Mouse (Mus musculus) frontal cortex, postnatal 25 days (tissue): ENCODE results near the gene BB287469.
"Not testable (repeated sequence)": the region's sequence is repeated elsewhere in the genome, so short reads cannot be mapped to it uniquely, and the experiment has no call there.

Experiments
- DNase-seq, 2 experiments: peaks; one replicate each; pipeline ENCODE4 v3.0.0; 2022; ENCODE audit warnings: low spot score in 2 of 2

Gene BB287469

DNA sequence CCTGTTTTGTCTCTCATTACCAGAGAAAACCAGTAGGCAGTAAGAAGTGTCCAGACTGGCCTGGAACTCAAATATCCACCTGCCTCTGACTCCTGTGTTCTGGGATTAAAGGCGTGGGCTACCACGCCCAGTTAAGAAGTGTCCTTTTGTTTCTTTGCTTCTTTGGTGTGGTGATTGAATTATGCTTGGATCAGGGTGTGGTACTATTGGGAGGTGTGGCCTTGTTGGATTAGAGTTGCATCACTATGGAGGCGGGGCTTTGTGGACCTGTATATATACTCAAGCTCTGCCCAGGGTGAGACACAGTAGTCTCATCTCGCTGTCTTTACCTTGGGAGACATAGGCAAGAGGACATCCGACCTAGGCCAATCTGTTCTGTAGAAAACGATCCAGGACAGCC, at the start of gene BB287469:
Gene BB287469, plus strand, starts transcription at position 301 of the 400 bp plus-strand sequence.
- not testable (repeated sequence) for DNase-seq

DNA sequence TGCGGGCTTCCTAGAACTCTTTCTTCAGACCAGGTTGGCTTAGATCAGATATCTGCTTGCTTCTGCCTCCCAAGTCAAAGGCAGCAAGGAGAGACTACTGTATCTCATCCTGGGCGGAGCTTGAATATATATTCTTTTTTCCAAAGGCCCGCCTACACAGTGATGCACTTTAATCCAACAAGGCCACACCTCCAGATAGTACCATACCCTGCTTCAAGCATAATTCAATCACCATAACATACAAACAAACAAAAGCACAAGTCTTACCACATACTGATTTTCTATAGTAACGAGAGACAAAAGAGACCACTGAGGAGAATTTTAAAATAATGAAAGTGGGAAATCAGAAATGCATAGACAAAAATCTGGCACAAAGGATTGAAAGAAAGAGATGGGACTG, 40.7 kb upstream of the BB287469 start, which contains the start of gene Gm21319:
Gene Gm21319, minus strand, starts transcription at position 101 of the 400 bp plus-strand sequence.
- DNase-seq, result not testable (repeated sequence)

DNA sequence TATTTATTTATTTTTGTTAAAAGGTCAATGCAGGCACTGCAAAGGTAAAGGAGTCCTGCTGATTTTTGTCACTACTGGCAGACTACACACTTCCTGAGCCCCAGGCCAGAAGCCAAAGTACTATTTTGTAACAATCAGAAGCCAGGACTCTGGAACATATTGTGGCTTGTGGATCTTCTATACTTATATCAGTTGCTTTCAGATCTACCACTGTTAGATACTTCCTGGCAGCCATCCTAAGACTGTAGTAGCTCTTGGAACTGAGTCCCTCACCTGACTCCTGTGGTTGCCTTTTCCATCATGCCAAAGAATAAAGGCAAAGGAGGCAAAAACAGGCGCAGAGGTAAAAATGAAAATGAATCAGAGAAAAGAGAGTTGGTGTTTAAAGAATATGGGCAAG, 21.2 kb upstream of the BB287469 start, which contains the start of gene Gm21936:
Gene Gm21936, plus strand, starts transcription at position 301 of the 400 bp plus-strand sequence.
- not testable (repeated sequence) for DNase-seq

DNA sequence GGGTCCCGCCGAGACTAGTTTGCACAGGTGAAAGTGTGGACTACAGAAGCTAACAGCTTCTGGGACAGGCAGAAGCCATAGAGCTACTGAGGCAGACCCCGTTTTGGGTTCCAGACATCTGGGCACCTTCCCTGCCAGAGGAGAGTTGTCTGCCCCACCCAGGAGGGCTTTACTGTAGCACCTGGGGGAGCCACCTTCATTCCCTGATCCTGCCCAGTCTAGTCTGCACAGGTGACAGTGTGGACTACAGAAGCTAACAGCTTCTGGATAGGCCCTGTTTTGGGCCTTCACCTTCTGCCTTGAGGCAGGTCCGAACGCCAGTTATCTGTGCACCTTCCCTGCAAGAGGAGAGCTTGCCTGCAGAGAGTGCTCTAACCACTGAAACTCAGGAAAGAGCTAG, 18.4 kb upstream of the BB287469 start:
- DNase-seq, result not testable (repeated sequence)

DNA sequence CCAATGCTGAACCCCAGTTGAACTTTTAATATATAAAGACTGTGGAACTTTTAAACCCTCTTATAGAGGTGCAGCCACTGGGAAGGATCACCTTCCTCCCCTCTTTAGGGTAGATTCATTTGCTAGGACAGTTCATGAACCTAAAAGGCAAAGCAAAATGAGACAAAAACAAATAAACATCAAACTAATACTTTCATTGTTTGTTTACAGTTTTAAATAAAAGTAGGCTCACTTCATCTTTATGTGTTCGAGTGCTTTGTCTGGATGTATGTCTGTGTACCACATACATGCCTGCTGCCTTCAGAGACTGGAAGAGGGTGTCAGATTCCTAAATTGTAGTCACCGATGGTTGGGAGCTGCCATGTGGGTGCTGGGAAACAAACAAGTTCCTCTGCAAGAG, 25.9 kb downstream of the BB287469 start, which contains the start of gene Gm2001:
Gene Gm2001, minus strand, starts transcription at position 101 of the 400 bp plus-strand sequence.
- not testable (repeated sequence) for DNase-seq

DNA sequence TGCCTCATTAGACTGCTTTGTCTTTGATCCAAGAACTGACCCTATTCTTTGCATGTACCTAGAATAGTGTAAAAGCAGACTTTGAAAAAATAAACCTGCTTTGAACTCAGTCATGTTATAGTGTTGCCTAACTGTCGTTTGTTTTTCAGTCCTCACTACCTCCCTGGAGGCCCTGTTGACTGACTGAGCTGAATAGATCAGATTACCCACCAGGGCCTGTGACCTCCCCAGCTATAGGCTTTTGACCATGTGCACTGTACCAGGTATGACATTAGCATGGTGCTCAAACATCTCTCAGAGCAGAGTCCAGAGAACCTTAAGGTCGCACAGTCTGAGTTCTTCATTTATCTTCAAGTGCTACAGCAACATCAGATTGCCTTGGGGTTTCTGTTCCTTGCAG, 34.3 kb downstream of the BB287469 start:
- DNase-seq, result not testable (repeated sequence)

DNA sequence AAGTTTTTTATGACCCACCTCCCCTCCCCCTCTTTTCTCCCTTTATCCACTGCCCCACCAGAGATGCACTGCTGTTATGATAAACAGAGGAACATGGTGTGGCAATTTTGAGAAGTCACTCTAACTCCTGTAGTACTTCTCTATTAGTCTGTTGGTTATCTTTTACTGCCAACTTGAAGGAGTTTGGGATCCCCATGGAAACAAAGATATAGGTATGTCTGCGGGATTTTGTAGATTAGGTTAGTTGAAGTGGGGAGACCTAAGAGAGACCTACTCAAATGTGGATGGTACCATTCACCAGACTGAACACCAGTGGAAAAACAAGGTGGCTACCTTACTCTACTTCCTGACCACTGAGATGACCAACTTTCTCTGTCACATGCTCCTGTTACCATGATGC, 39.7 kb downstream of the BB287469 start:
- DNase-seq, result not testable (repeated sequence)

DNA sequence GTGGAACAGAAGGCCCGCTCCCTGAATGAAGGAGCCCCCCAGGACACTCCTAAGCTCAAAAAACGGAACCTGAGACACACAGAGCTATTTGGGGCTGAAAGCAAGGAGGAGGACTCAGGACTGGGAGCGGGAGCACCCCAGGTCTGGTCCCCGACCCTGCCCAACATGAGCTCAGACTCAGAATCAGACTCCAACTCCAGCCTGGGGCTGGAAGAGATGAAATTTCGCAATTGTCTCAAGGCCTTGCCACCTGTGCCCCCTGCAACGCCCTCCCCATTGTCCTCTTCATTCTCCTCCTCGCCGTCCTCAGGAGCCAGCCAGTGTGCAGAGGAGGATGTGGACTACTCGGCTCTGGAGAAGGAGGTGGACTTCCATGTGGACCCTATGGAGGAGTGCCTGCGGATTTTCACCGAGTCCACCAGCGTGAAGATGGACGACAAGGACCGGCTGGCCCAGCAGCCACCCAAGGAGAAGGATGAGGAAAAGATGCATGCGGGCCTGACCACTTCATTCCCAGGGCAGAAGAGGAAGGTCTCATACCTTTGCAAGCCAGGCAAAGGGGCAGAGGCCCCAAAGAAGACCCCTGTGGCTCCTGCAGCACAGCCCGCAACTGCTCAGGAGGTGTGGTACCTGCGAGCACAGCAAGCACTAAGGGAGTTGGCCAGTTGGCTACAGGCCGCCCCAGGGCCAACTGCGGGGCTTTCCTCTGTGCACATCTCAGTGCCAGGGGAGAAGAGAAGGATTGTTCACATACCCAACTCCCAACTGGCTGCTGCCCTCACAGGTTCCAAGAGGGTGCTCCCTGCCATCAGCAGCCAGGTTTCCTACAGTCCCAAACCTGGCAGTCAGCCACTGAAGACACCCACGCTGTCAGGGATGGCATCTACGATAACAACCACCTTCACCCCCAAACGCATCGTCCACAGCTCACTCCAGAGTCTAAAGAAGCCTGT, 45.6 kb downstream of the BB287469 start:
- not testable (repeated sequence) for DNase-seq

DNA sequence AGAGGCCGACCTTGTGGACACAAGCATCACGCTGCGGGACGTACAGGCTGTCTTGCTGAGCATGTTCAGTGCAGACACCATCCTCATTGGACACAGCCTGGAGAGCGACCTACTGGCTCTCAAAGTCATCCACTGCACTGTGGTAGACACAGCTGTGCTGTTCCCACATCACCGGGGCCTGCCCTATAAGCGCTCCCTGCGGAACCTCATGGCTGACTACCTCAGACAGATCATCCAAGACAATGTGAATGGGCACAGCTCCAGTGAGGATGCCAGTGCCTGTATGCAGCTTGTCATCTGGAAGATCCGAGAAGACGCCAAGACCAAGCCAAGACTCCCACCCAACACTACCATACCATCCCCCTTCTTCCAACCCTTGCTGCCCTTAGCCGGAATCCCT, 47.3 kb downstream of the BB287469 start:
- DNase-seq, result not testable (repeated sequence)

DNA sequence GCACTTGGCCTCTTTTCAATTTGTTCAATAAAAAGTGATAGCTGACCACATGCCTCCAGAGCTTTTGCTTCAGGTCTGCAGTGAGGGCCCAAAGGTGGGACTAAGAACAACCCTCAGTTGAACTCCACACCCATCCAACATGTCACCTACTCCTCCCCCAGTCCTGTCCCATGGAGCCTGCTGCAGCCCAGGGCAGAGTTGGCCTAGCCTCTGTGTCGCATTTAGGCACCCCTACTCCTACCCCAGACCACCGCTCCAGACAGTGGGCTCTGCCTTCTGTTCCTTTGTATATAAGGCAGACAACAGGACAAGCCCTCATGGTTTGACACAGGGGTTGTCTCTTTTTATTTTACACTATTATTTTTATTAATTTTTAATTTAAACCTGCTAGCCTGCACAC, 47.7 kb downstream of the BB287469 start:
- DNase-seq, result not testable (repeated sequence)
